Mouse (Mus musculus) liver, embryonic 15.5 days (tissue): ENCODE data around the gene D2hgdh. TPM values are rescaled to one million over a fixed set of nuclear protein-coding genes. Genes with fewer than 3 reads are reported as not detected.

ENCODE experiments used
- ATAC-seq: fragments of 200-750 bp; cut with Nextera tagmentation; 2 replicates; pipeline ENCODE4 v1.8.0; 2017; ENCODE audit warnings: moderate number of reproducible peaks, mild to moderate bottlenecking, moderate library complexity; ENCODE audit not compliant: insufficient read depth
- H3K27ac ChIP-seq: fragments of 300-500 bp; sonication (generic); replicated peaks from 2 replicates; pipeline ENCODE4 v1.5.1; 2015; ENCODE audit warnings: mild to moderate bottlenecking, inconsistent platforms
- H3K27me3 ChIP-seq: fragments of 300-500 bp; sonication (generic); 2 replicates; pipeline ENCODE4 v1.6.1; 2015; ENCODE audit warnings: mild to moderate bottlenecking, inconsistent platforms
- H3K36me3 ChIP-seq: fragments of 300-500 bp; sonication (generic); replicated peaks from 2 replicates; pipeline ENCODE4 v1.6.1; 2015; ENCODE audit warnings: moderate library complexity, mild to moderate bottlenecking, inconsistent platforms
- H3K4me1 ChIP-seq: fragments of 300-500 bp; sonication (generic); replicated peaks from 2 replicates; pipeline ENCODE4 v1.6.1; 2015; ENCODE audit warnings: inconsistent platforms
- H3K4me2 ChIP-seq: fragments of 300-500 bp; sonication (generic); 2 replicates; pipeline ENCODE4 v1.6.1; 2015; ENCODE audit warnings: moderate library complexity, mild to moderate bottlenecking, inconsistent platforms
- H3K4me3 ChIP-seq: fragments of 300-500 bp; sonication (generic); replicated peaks from 2 replicates; pipeline ENCODE4 v1.5.1; 2015; ENCODE audit warnings: mild to moderate bottlenecking, inconsistent platforms
- H3K9ac ChIP-seq: fragments of 300-500 bp; sonication (generic); 2 replicates; pipeline ENCODE4 v1.6.1; 2015; ENCODE audit warnings: moderate library complexity, mild to moderate bottlenecking, inconsistent platforms
- H3K9me3 ChIP-seq: fragments of 300-500 bp; sonication (generic); replicated peaks from 2 replicates; pipeline ENCODE4 v1.6.1; 2016; ENCODE audit warnings: inconsistent platforms
- WGBS: fragments of 180-500 bp; shearing (Covaris S2); methylation state at CpG from one replicate; pipeline ENCODE4 v1.1.7; 2015; ENCODE audit warnings: mixed read lengths; ENCODE audit not compliant: insufficient replicate concordance; 5-methylcytosine and 5-hydroxymethylcytosine counted together
- polyA plus RNA-seq: library from polyadenylated mRNA; unstranded; fragments of >200 nt; fragmentation: Nextera tagmentation; extraction: Ambion mirVana; gene quantifications from 2 replicates; pipeline ENCODE4 v1.2.1, GENCODE M21; 2015

D2hgdh gene
- polyA plus RNA-seq, 1 experiment from 2014 or later, result 5.7 TPM

GRCm38 (mm10) chr1:93805221-93805951 is 19.3 kb upstream of the D2hgdh start:
- H3K9me3 ChIP-seq, result no peaks in the 10 kb centered on the region
- H3K9ac ChIP-seq, result peak overlapping the region; percentile 69
- peak overlapping the region; percentile 97 for H3K4me2 ChIP-seq
- peaks cover 43% of the 10 kb centered on the region for H3K36me3 ChIP-seq
- H3K27me3 ChIP-seq, result no peaks in the 10 kb centered on the region
- peaks cover 54% of the 10 kb centered on the region for H3K4me1 ChIP-seq
- no peak for ATAC-seq
- H3K4me3 ChIP-seq, result peak overlapping the region; percentile 91
- whole genome bisulfite sequencing, result 43% methylated on average over 5 of the region's 5 CpGs
- H3K27ac ChIP-seq, result peak overlapping the region; percentile 99

DNA sequence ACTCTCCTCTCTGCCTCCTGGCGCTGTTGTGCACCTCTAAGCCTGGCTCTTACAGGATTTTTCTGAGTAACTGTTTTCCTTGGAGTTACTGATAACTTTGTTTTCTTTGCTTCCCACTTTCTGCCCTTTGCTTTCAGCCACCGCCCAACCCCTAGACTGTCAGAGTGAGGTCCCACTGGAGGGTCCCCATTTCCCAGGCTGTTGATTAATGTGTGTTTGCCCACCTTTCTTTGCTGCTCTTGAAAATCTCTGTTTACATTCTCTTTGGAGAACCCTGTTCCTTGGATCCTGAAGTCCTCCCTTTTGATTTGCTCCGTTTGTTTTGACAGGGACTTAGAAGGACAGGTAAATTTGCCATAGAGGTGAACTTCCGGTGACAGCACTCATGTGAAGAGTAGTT is 15.8 kb upstream of the D2hgdh start:
- no peak overlapping the region for H3K4me2 ChIP-seq
- H3K9me3 ChIP-seq, result no peaks in the 10 kb centered on the region
- H3K27ac ChIP-seq, result no peak overlapping the region
- no peak overlapping the region for H3K9ac ChIP-seq
- no peaks in the 10 kb centered on the region for H3K27me3 ChIP-seq
- H3K36me3 ChIP-seq, result peaks cover 78% of the 10 kb centered on the region
- WGBS, result 84% methylated on average over 4 of the region's 4 CpGs
- peaks cover 27% of the 10 kb centered on the region for H3K4me1 ChIP-seq
- H3K4me3 ChIP-seq, result no peak overlapping the region
- no peak for ATAC-seq

- H3K27ac ChIP-seq, result no peak overlapping the region
- ATAC-seq, result no peak
- no peaks in the 10 kb centered on the region for H3K9me3 ChIP-seq
- H3K9ac ChIP-seq, result no peak overlapping the region
- peaks cover 19% of the 10 kb centered on the region for H3K4me1 ChIP-seq
- no peak overlapping the region for H3K4me3 ChIP-seq
- H3K4me2 ChIP-seq, result no peak overlapping the region
- no peaks in the 10 kb centered on the region for H3K27me3 ChIP-seq
- 84% methylated on average over 3 of the region's 3 CpGs for WGBS
- peaks cover 89% of the 10 kb centered on the region for H3K36me3 ChIP-seq
These were observed 14.7 kb upstream of the D2hgdh start for GRCm38 (mm10) chr1:93810011-93810410.

DNA sequence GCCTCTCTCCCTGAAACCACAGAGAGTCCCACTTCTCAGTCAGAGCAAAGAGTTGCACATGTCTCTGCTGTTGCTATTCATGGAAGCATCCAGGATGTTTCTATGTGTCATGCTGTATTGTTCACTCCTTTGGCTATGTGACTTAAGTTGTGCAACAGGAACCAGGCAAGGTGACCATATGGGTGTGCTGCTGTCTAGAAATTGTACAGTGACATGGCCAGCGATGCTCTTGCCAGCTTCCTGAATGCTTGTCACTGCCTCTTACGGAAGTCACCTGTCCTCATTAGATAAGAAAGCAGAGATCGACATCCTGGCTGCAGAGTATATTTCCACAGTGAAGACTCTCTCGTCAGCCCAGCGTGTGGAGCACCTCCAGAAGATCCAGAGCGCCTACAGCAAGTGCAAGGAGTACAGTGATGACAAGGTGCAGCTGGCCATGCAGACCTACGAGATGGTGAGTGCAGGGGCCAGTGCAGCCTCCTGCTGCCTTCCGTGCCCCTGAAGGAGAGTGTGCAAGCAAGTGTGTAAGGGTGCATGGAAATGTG is 13.1 kb upstream of the D2hgdh start:
- Histone ChIP-seq H3K27ac (no peak overlapping the region), H3K4me1 (peaks cover 5% of the 10 kb centered on the region; the same call in 1 of the 2 replicates), H3K4me3 (no peak overlapping the region), H3K36me3 (peaks cover 95% of the 10 kb centered on the region), H3K9ac (no peak overlapping the region), H3K4me2 (no peak overlapping the region), H3K27me3 (no peaks in the 10 kb centered on the region), H3K9me3 (no peaks in the 10 kb centered on the region)
- WGBS, result 68% methylated on average over 8 of the region's 8 CpGs
- ATAC-seq, result no peak

- H3K4me2 ChIP-seq, result no peak overlapping the region
- peaks cover 86% of the 10 kb centered on the region for H3K36me3 ChIP-seq
- 76% methylated on average over 8 of the region's 8 CpGs for WGBS
- no peak for ATAC-seq
- no peaks in the 10 kb centered on the region for H3K9me3 ChIP-seq
- no peak overlapping the region for H3K9ac ChIP-seq
- H3K4me1 ChIP-seq, result peaks cover 3% of the 10 kb centered on the region
- H3K27me3 ChIP-seq, result no peaks in the 10 kb centered on the region
- peak overlapping the region; percentile 41; the same call in 1 of the 2 replicates for H3K27ac ChIP-seq
- no peak overlapping the region for H3K4me3 ChIP-seq
These were observed 6.7 kb upstream of the D2hgdh start for GRCm38 (mm10) chr1:93817823-93818532.

GRCm38 (mm10) chr1:93818722-93819121 is 6.0 kb upstream of the D2hgdh start:
- no peaks in the 10 kb centered on the region for H3K27me3 ChIP-seq
- H3K9ac ChIP-seq, result no peak overlapping the region
- no peak overlapping the region for H3K4me2 ChIP-seq
- H3K4me3 ChIP-seq, result no peak overlapping the region
- no peak for ATAC-seq
- peak overlapping the region; percentile 41; the same call in 1 of the 2 replicates for H3K27ac ChIP-seq
- peaks cover 79% of the 10 kb centered on the region for H3K36me3 ChIP-seq
- H3K9me3 ChIP-seq, result no peaks in the 10 kb centered on the region
- 82% methylated on average over 7 of the region's 7 CpGs for WGBS
- H3K4me1 ChIP-seq, result peaks cover 10% of the 10 kb centered on the region

GRCm38 (mm10) chr1:93823796-93824495 is 763 bp upstream of the D2hgdh start:
- Histone ChIP-seq H3K9ac (peak overlapping the region; percentile 58), H3K4me3 (no peak overlapping the region), H3K4me1 (peaks cover 34% of the 10 kb centered on the region), H3K4me2 (peak overlapping the region; percentile 80), H3K27me3 (no peaks in the 10 kb centered on the region), H3K9me3 (no peaks in the 10 kb centered on the region), H3K36me3 (peaks cover 26% of the 10 kb centered on the region), H3K27ac (peak overlapping the region; percentile 98)
- no peak for ATAC-seq
- 60% methylated on average over 3 of the region's 3 CpGs for WGBS

- peak overlapping the region; percentile 58 for H3K9ac ChIP-seq
- no peaks in the 10 kb centered on the region for H3K27me3 ChIP-seq
- H3K9me3 ChIP-seq, result no peaks in the 10 kb centered on the region
- peak overlapping the region; percentile 62 for H3K4me3 ChIP-seq
- H3K4me2 ChIP-seq, result peak overlapping the region; percentile 80
- peak; percentile 99 for ATAC-seq
- under 1% methylated on average over 30 of the region's 30 CpGs for WGBS
- peaks cover 15% of the 10 kb centered on the region for H3K36me3 ChIP-seq
- peak overlapping the region; percentile 98 for H3K27ac ChIP-seq
- peaks cover 34% of the 10 kb centered on the region for H3K4me1 ChIP-seq
These were observed 481 bp downstream of the D2hgdh start for GRCm38 (mm10) chr1:93825105-93825674.

DNA sequence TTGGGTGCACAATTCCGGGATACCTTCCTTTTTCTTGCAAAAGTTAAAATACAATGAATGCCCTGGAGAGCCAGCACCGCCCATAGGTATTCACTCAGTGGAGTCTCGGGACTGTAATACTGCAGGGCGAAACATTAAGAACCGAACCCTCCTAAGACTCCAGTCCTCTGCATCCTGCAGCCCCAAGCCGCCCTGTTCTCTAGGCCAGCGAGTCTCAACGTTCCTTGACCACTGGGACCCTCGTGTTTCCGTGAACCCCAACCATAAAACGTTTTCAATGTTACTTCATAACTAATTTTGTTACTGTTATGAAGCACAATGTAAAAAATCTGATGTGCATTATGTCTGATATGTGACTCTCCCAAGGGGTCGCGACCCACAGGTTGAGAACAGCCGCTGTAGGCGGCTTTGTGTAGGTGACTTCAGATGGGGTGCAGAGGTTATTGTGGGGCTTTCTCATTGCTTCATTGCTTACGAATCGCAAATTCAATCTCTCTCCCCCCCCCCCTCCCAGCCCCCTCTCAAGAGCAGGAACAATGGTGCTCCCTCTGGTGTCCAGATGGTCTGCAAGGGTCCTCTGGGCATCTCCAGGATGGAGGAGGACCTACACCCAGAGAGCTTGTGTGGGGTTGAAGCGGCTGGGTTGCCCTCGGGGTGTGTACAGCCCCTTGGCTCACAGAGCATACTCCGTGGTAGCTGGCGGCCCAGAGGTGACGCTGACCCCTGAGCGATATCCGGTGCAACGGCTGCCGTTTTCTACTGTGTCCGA is 1.2 kb downstream of the D2hgdh start:
- peak overlapping the region; percentile 62 for H3K4me3 ChIP-seq
- peak overlapping the region; percentile 58 for H3K9ac ChIP-seq
- WGBS, result 47% methylated on average over 27 of the region's 27 CpGs
- no peak for ATAC-seq
- peaks cover 8% of the 10 kb centered on the region for H3K36me3 ChIP-seq
- H3K4me2 ChIP-seq, result peak overlapping the region; percentile 80
- no peaks in the 10 kb centered on the region for H3K9me3 ChIP-seq
- H3K27me3 ChIP-seq, result no peaks in the 10 kb centered on the region
- peak overlapping the region; percentile 98 for H3K27ac ChIP-seq
- peaks cover 34% of the 10 kb centered on the region for H3K4me1 ChIP-seq

DNA sequence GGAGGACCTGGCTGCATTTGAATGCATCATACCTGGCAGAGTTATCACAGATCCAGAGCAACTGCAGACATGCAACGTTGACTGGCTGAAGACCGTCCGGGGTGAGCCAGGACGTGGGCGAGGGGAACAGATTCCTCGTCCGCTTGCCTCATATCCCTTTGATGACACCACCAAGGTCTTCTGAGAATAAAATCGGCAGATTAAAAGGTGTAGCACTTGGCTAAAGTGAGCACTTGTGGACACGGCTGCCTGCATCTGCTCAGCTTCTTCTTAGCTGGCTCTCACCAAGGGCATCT is 1.8 kb downstream of the D2hgdh start:
- Histone ChIP-seq H3K27me3 (no peaks in the 10 kb centered on the region), H3K9me3 (no peaks in the 10 kb centered on the region), H3K4me2 (peak overlapping the region; percentile 80), H3K9ac (no peak overlapping the region; the same call in 1 of the 2 replicates), H3K4me1 (peaks cover 34% of the 10 kb centered on the region), H3K27ac (peak overlapping the region; percentile 98; the same call in 1 of the 2 replicates), H3K36me3 (peaks cover 2% of the 10 kb centered on the region; the same call in 1 of the 2 replicates), H3K4me3 (peak overlapping the region; percentile 62)
- 82% methylated on average over 9 of the region's 9 CpGs for WGBS
- ATAC-seq, result no peak
